Mouse (Mus musculus) MEL (cell line): ENCODE data around the gene Sipa1l3. TPM values are rescaled to one million over a fixed set of nuclear protein-coding genes. Genes with fewer than 3 reads are reported as not detected.

Experiments
- DNase-seq: peaks from one replicate; pipeline ENCODE4 v3.0.0; 2011; ENCODE audit warnings: low read depth, low spot score
- H3K27ac ChIP-seq: 2 replicates; pipeline ENCODE4 v1.5.1; 2012; ENCODE audit warnings: low read depth, mild to moderate bottlenecking, control low read depth, low read length, moderate library complexity; ENCODE audit not compliant: control insufficient read depth
- H3K27me3 ChIP-seq, 2 experiments: fragments of 150-350 bp in 1 of 2; sonication (generic) in 1 of 2; 2 replicates each; pipeline ENCODE4 v1.6.1; 2012; ENCODE audit warnings: low read length in 2 of 2, mild to moderate bottlenecking in 2 of 2, improper control_type of control experiment in 1 of 2, moderate library complexity in 1 of 2; ENCODE audit not compliant: insufficient read depth in 2 of 2, control insufficient read depth in 1 of 2
- H3K36me3 ChIP-seq, 2 experiments: 2 replicates each; pipeline ENCODE4 v1.6.1; 2012 to 2014; ENCODE audit warnings: low read length in 2 of 2, improper control_type of control experiment in 1 of 2, inconsistent platforms in 1 of 2, mild to moderate bottlenecking in 1 of 2; ENCODE audit not compliant: insufficient read depth in 2 of 2, control insufficient read depth in 1 of 2
- H3K4me1 ChIP-seq, 2 experiments: fragments of 150-350 bp in 1 of 2; sonication (generic) in 1 of 2; 2 replicates each; pipeline ENCODE4 v1.6.1; 2012; ENCODE audit warnings: low read length in 2 of 2, improper control_type of control experiment in 1 of 2, mild to moderate bottlenecking in 1 of 2; ENCODE audit not compliant: insufficient read depth in 2 of 2, control insufficient read depth in 1 of 2
- H3K4me3 ChIP-seq, 2 experiments: fragments of 150-350 bp in 1 of 2; sonication (generic) in 1 of 2; 2 replicates each; pipeline ENCODE4 v1.5.1; 2012; ENCODE audit warnings: low read depth in 2 of 2, low read length in 2 of 2, mild to moderate bottlenecking in 2 of 2, moderate library complexity in 2 of 2, control low read depth in 1 of 2, improper control_type of control experiment in 1 of 2; ENCODE audit not compliant: control insufficient read depth in 1 of 2, insufficient read depth in 1 of 2
- H3K79me2 ChIP-seq: 2 replicates; pipeline ENCODE4 v1.6.1; 2012; ENCODE audit warnings: mild to moderate bottlenecking, low read length, moderate library complexity; ENCODE audit not compliant: control insufficient read depth, poor library complexity, insufficient read depth
- H3K9ac ChIP-seq: 2 replicates; pipeline ENCODE4 v1.6.1; 2012; ENCODE audit warnings: low read depth, mild to moderate bottlenecking, control low read depth, low read length, moderate library complexity; ENCODE audit not compliant: control insufficient read depth, poor library complexity, severe bottlenecking
- H3K9me3 ChIP-seq: fragments of 150-350 bp; sonication (generic); replicated peaks from 2 replicates; pipeline ENCODE4 v1.6.1; 2012; ENCODE audit warnings: mild to moderate bottlenecking, low read length, improper control_type of control experiment, moderate library complexity; ENCODE audit not compliant: insufficient read depth
- BHLHE40 ChIP-seq: IDR thresholded peaks from 2 replicates; pipeline ENCODE4 v1.6.1; 2012; ENCODE audit warnings: low read depth, mild to moderate bottlenecking, inconsistent platforms, low read length, improper control_type of control experiment, borderline replicate concordance
- CHD1 ChIP-seq: IDR thresholded peaks from 2 replicates; pipeline ENCODE4 v1.6.1; 2012; ENCODE audit warnings: low read depth, mild to moderate bottlenecking, inconsistent platforms, low read length, improper control_type of control experiment
- CTCF ChIP-seq, 3 experiments: IDR thresholded peaks in 2 of 3; conservative IDR thresholded peaks in 1 of 3; 2 replicates each; pipeline ENCODE4 v1.5.1; 2011 to 2012; ENCODE audit warnings: low read length in 3 of 3, low read depth in 2 of 3, mild to moderate bottlenecking in 2 of 3, improper control_type of control experiment in 1 of 3, inconsistent platforms in 1 of 3, mixed read lengths in 1 of 3, moderate library complexity in 1 of 3; ENCODE audit not compliant: control insufficient read depth in 1 of 3, insufficient read depth in 1 of 3, poor library complexity in 1 of 3, severe bottlenecking in 1 of 3
- EP300 ChIP-seq, 2 experiments: IDR thresholded peaks; 2 replicates each; pipeline ENCODE4 v1.6.1; 2011; ENCODE audit warnings: improper control_type of control experiment in 2 of 2, low read length in 2 of 2, low read depth in 1 of 2, mild to moderate bottlenecking in 1 of 2
- ETS1 ChIP-seq: IDR thresholded peaks from 2 replicates; pipeline ENCODE4 v1.6.1; 2012; ENCODE audit warnings: low read depth, mild to moderate bottlenecking, inconsistent platforms, low read length, improper control_type of control experiment, moderate library complexity
- GATA1 ChIP-seq: IDR thresholded peaks from 2 replicates; pipeline ENCODE4 v1.6.1; 2011; ENCODE audit warnings: low read depth, low read length, improper control_type of control experiment
- MAFK ChIP-seq: IDR thresholded peaks from 2 replicates; pipeline ENCODE4 v1.6.1; 2011; ENCODE audit warnings: low read depth, mild to moderate bottlenecking, low read length, improper control_type of control experiment, borderline replicate concordance
- MAX ChIP-seq: IDR thresholded peaks from 2 replicates; pipeline ENCODE4 v1.6.1; 2011; ENCODE audit warnings: low read length, improper control_type of control experiment
- MAZ ChIP-seq: IDR thresholded peaks from 2 replicates; pipeline ENCODE4 v1.6.1; 2012; ENCODE audit warnings: low read depth, mild to moderate bottlenecking, inconsistent platforms, low read length, improper control_type of control experiment
- NELFE ChIP-seq: IDR thresholded peaks from 2 replicates; pipeline ENCODE4 v1.6.1; 2011; ENCODE audit warnings: low read depth, low read length, improper control_type of control experiment
- POLR2AphosphoS2 ChIP-seq: IDR thresholded peaks from 2 replicates; pipeline ENCODE4 v1.6.1; 2011; ENCODE audit warnings: low read length, improper control_type of control experiment
- RCOR1 ChIP-seq: IDR thresholded peaks from 2 replicates; pipeline ENCODE4 v1.6.1; 2012; ENCODE audit warnings: low read depth, mild to moderate bottlenecking, inconsistent platforms, low read length, improper control_type of control experiment
- SMC3 ChIP-seq: IDR thresholded peaks from 2 replicates; pipeline ENCODE4 v1.6.1; 2011; ENCODE audit warnings: low read depth, low read length, improper control_type of control experiment
- TAL1 ChIP-seq: IDR thresholded peaks from 2 replicates; pipeline ENCODE4 v1.6.1; 2012; ENCODE audit warnings: mild to moderate bottlenecking, inconsistent platforms, low read length, moderate library complexity, mixed read lengths
- UBTF ChIP-seq: IDR thresholded peaks from 2 replicates; pipeline ENCODE4 v1.6.1; 2012; ENCODE audit warnings: low read depth, mild to moderate bottlenecking, inconsistent platforms, low read length, improper control_type of control experiment, moderate library complexity, borderline replicate concordance; ENCODE audit not compliant: insufficient read depth
- ZKSCAN1 ChIP-seq: IDR thresholded peaks from 2 replicates; pipeline ENCODE4 v1.6.1; 2012; ENCODE audit warnings: low read depth, mild to moderate bottlenecking, inconsistent platforms, low read length, improper control_type of control experiment, moderate library complexity
- polyA plus RNA-seq, 2 experiments: library from polyadenylated mRNA; stranded (reverse) in 1 of 2; unstranded in 1 of 2; fragments of >175 nt in 1 of 2; fragments of >200 nt in 1 of 2; gene quantifications; 2 replicates each; pipeline versions ENCODE4 v1.2.1 to v1.2.4; 2012; ENCODE audit warnings: low replicate concordance in 2 of 2, low read depth in 1 of 2; ENCODE audit not compliant: insufficient read length in 2 of 2, insufficient read depth in 1 of 2, missing spikeins in 1 of 2
- total RNA-seq: library from RNA; depleted of rRNA; stranded (reverse); fragments of 300-350 nt; gene quantifications from 2 replicates; pipeline ENCODE4 v1.2.3, GENCODE M21; 2012

Gene Sipa1l3
- total and polyA plus RNA-seq, 3 experiments, result 14.9 to 49.4 TPM; not detected in 1

- H3K36me3 ChIP-seq, result peaks cover 3 to 38% of the 10 kb centered on the region in 2 experiments; a peak in 3 of 4 replicates
- no peak overlapping the region for H3K27ac ChIP-seq
- H3K4me3 ChIP-seq, result no peak overlapping the region
Measured at GRCm38 (mm10) chr7:29336795-29337319, 181.6 kb downstream of the Sipa1l3 start.

GRCm38 (mm10) chr7:29335841-29336671 lies 182.4 kb downstream of the Sipa1l3 start:
- no peak for DNase-seq
- no peak overlapping the region for H3K4me3 ChIP-seq
- H3K9ac ChIP-seq, result no peak overlapping the region
- H3K36me3 ChIP-seq, result peaks cover 3 to 34% of the 10 kb centered on the region in 2 experiments; a peak in 3 of 4 replicates
- no peak overlapping the region for H3K27ac ChIP-seq
- H3K27me3 ChIP-seq, result no peaks in the 10 kb centered on the region
- TF ChIP-seq ETS1 (no peak), MAFK (peak; percentile 72; the same call in 1 of the 2 replicates)
- no peaks in the 10 kb centered on the region for H3K9me3 ChIP-seq
- H3K4me1 ChIP-seq, result peaks cover 20 to 41% of the 10 kb centered on the region in 2 experiments
- H3K79me2 ChIP-seq, result peaks cover 27% of the 10 kb centered on the region

More at GRCm38 (mm10) chr7:29336795-29337319, 181.6 kb downstream of the Sipa1l3 start:
- peak; percentile 54 for DNase-seq
- TF ChIP-seq CHD1 (no peak), EP300 (IDR thresholded peaks at IDR 0.05; ENCODE audit: low read depth in 1 of 2, low read length in 2 of 2) (no peak), RCOR1 (no peak), ZKSCAN1 (no peak), MAX (no peak), UBTF (no peak), BHLHE40 (no peak), NELFE (no peak), POLR2AphosphoS2 (no peak), CTCF (IDR thresholded peaks at IDR 0.05 in 2 of 3, conservative IDR thresholded peaks at IDR 0.05 in 1 of 3; ENCODE audit: control insufficient read depth in 1 of 3, insufficient read depth in 1 of 3, low read depth in 2 of 3, low read length in 3 of 3, poor library complexity in 1 of 3, severe bottlenecking in 1 of 3) (peak; percentile 61 to 70 (median 65)), SMC3 (peak; percentile 32; the same call in 1 of the 2 replicates), GATA1 (no peak), MAZ (0 out of 2 replicates have a peak, but pooled peaks have one; percentile 38), TAL1 (no peak)
- Histone ChIP-seq H3K9me3 (no peaks in the 10 kb centered on the region), H3K4me1 (peaks cover 20 to 47% of the 10 kb centered on the region in 2 experiments), H3K9ac (no peak overlapping the region), H3K27me3 (no peaks in the 10 kb centered on the region), H3K79me2 (peaks cover 33% of the 10 kb centered on the region)
